Mouse (Mus musculus) left cerebral cortex, adult 2 months (tissue): Measurements from ENCODE around the gene Tiam1. TPM values are rescaled to one million over a fixed set of nuclear protein-coding genes. Genes with fewer than 3 reads are reported as not detected.

Experiments
- DNase-seq, 2 experiments: peaks; one replicate each; pipeline ENCODE4 v3.0.0; 2021 to 2022; ENCODE audit warnings: low spot score in 2 of 2, mixed read lengths in 1 of 2; ENCODE audit errors: extremely low spot score in 1 of 2
- H3K27ac ChIP-seq: fragments of 200-600 bp; 2 replicates; pipeline ENCODE4 v1.8.1; 2022
- H3K4me3 ChIP-seq: fragments of 200-600 bp; 2 replicates; pipeline ENCODE4 v1.8.1; 2022
- CTCF ChIP-seq: fragments of 200-600 bp; IDR thresholded peaks from 2 replicates; pipeline ENCODE4 v1.8.1; 2022; ENCODE audit warnings: antibody characterized with exemption, mild to moderate bottlenecking, moderate library complexity
- intact Hi-C: fragments of 180-260 bp; cut with DNase I; formaldehyde crosslinking; loops from one replicate; pipeline ENCODE4 v1.15.1; 2025
- total RNA-seq, 2 experiments: library from RNA; stranded (reverse); gene quantifications; 2 replicates each; pipeline ENCODE4 v1.2.3; 2021

Tiam1 gene
- total RNA-seq, 2 experiments from 2014 or later, result 107 to 120 TPM

DNA sequence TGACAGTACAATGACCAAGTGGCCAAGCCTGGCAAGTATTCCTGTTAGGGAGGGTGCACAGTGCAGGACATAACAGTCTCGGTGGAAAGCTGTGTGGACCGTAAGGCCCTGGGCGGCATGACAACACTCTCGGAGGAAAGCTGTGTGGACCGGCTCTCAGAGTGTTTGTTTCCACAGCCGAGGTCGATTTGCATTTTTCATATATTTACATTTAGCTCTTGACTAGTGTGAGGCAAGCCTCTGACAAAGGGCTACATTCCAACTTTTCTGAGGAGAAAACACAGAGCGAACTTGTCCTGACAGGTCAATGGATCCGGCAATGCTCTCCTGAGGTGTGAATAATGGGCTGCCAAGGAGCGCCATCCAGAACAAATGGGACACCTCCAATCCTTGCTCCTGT is 209.0 kb downstream of the Tiam1 start:
- no peak overlapping the region for H3K27ac ChIP-seq
- no peak for DNase-seq
- intact Hi-C loops, result no loop called here

DNA sequence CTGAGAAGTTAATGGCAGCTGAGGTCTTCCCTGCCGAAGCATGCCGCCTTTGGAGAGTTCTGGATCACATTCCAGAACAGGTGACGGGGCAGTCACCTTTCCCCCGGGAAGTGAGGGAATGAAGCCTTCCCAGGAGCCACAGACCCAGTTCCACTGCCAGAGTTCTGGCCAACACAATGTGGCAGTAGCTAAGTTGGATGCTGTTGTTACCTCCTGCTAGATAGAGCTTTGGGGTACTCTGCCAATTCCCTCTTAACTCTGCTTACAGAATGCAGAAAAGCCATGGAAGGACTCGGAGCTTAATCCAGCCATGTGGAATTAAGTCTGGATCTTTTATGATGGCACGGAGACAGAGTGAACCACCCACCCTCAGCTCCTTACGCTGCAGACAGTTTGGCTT is 209.6 kb downstream of the Tiam1 start:
- Histone ChIP-seq H3K4me3 (no peak overlapping the region), H3K27ac (no peak overlapping the region)
- DNase-seq, result no peak
- intact Hi-C loops, result no loop called here
- TF ChIP-seq CTCF, result no peak

More for the DNA sequence above, 209.0 kb downstream of the Tiam1 start:
- H3K4me3 ChIP-seq, result no peak overlapping the region
- TF ChIP-seq CTCF, result no peak

DNA sequence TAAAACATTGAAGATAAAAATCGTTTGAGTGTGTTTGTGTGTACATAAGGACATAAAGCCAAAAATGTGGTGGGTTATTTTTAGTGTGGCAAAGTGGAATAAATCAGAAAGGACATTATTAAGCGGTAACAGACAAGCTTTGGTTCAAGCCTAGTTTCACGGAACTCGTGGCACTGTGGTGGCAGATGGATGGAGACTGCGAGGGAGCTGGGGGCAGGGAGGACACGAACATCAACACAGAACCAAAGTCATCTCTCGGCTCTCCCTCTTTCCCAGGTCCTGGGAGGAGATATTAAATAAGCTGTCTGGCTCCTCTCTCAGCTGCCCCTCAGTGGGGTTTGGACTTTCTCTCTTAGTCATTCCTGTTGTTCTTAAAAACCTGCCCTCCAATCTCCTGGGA is 215.0 kb downstream of the Tiam1 start:
- Histone ChIP-seq H3K27ac (no peak overlapping the region), H3K4me3 (no peak overlapping the region)
- DNase-seq, result no peak
- no peak for TF ChIP-seq CTCF
- intact Hi-C loops, result no loop called here

DNA sequence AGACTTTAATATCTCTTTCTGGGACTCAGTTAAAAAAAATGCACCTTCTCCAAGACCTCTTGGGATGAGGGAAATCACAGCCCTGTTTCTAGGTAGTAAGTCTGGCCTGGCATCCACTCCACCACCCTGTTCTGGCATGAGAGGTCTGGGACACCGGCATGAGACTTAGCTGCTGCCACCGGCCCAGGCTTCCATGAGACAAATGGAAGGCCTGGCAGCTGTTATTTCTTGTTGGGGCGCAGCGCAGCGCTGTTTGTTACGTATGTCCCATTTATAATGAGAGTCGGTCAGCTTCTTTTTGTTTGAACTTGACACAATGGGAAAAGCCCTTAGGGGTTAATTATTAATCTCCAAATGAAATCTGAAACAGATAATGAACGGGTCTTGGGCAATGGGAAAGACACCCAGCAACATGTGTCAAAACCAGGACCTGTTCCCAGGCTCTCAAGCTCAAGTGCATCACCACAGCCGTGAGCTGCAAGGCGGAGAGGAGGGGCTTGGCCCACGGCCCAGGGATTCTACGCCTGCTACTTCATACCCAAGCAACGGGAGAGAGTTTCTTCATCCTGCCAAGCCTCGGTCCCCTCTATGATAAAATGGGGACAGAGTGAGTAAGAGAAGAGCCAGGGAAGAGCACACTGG is 219.2 kb downstream of the Tiam1 start:
- no peak for DNase-seq
- TF ChIP-seq CTCF, result no peak
- intact Hi-C loops, result no loop called here
- Histone ChIP-seq H3K4me3 (no peak overlapping the region), H3K27ac (no peak overlapping the region)

DNA sequence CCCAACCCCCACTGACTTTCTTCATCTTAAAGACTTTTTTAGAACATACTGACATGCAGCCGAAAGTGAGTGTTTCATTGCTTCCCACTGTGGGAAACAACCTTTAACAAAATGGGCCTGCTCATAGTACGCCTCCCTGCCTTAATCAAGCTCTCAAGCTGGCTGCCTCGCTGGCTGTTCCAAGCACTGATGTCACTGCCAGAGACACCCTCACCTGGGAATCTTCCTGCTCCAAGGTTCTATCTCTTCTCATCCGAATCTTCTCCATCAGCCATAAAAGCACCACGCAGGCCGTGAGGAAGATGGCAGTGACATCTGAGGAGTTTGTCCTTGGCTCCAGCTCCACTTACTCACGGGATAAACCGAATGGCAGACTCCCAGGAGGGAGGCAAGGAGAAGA is 220.3 kb downstream of the Tiam1 start:
- Histone ChIP-seq H3K27ac (peak overlapping the region; percentile 57), H3K4me3 (no peak overlapping the region)
- intact Hi-C loops, result no loop called here
- no peak for TF ChIP-seq CTCF
- peak in 1 of 2 experiments; percentile 43 for DNase-seq

DNA sequence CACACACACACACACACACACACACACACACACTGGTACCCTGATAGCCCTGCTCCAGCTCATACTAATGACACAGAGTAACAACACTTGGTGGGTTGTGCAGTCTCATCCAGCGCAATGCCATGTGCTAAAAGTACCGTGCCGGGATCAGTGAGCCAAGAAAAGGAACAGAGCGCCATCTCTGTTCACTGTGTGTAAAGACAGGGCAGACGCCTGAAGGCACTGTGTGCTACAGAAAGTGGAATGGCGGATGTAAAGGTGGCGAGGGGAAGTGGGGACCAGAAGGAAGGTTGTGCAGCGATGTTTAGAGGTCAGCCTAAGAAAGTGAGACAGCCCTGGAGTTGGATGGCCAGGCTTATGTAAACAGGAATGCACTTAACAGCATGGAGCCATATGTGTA is 221.1 kb downstream of the Tiam1 start:
- peak in 1 of 2 experiments; percentile 55 for DNase-seq
- Histone ChIP-seq H3K4me3 (no peak overlapping the region), H3K27ac (peak overlapping the region; percentile 50; the same call in 1 of the 2 replicates)
- peak; percentile 51 for TF ChIP-seq CTCF
- intact Hi-C loops, result no loop called here

DNA sequence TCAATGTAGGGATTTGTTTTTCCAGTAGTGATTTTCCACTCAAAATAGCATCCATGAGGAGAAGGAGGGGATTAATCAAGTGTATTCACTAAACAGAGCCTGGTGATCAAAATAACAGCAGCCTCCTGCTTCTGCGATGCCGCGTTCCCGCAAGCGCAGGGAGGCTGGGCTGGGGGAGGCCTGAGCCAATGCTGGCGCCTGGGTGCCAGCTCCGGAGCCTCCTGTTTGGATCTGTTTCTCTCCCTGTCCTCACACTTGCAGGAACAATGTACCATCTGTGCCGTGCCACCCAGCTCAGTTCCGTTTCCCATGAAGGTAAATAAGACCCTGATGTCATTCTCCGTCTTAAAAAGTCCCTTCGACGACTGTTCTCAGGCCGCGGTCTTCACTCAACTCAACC is 222.2 kb downstream of the Tiam1 start:
- Histone ChIP-seq H3K4me3 (no peak overlapping the region; the same call in 1 of the 2 replicates), H3K27ac (peak overlapping the region; percentile 67; the same call in 1 of the 2 replicates)
- peak; percentile 49 to 57 for DNase-seq
- no peak for TF ChIP-seq CTCF
- intact Hi-C loops, result no loop called here

DNA sequence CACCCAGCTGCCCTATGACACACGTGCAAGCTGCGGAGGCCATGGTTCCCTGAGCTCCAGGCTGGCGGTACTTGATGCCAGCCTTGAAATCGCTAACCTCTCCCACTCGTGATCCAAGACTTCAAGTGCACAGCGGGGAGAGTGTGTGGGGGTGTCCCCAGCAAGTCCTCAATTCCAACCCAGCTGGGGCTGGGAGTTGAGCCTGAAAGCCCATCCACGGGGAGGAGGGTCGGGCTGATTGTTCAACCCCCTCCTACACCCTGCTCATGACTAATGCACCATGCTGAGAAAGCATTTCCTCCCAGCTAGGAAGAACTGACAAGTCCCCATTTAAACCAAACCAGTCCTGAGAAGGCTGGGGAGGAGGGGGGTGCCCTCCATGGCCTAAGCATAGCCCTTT is 223.2 kb downstream of the Tiam1 start:
- H3K27ac ChIP-seq, result no peak overlapping the region
- DNase-seq, result no peak
- no peak overlapping the region for H3K4me3 ChIP-seq
- TF ChIP-seq CTCF, result no peak
- intact Hi-C loops, result loop anchor here (1.0 kb wide), 1 partner anchor 21 kb away; no protein-coding TSS in a partner anchor

DNA sequence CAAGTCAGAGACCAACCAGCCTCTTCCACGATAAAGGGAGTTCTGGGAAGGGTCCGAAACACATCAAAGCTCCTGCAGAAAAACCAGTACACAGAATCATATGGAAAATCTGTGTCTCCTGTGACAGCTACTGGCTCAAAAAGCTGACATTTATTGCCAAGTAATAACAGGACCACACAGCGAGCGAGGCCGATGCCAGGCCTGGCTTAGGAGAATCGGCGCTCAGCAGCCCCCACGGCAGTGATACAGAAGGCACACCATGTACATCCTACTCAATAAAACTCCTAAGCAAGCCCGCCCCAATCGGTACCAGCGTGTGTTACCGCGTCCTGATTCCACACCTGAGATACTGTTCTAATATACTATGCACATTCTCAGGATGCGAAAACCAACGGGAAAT is 226.2 kb downstream of the Tiam1 start:
- Histone ChIP-seq H3K27ac (no peak overlapping the region), H3K4me3 (no peak overlapping the region)
- no peak for TF ChIP-seq CTCF
- intact Hi-C loops, result no loop called here
- no peak for DNase-seq

DNA sequence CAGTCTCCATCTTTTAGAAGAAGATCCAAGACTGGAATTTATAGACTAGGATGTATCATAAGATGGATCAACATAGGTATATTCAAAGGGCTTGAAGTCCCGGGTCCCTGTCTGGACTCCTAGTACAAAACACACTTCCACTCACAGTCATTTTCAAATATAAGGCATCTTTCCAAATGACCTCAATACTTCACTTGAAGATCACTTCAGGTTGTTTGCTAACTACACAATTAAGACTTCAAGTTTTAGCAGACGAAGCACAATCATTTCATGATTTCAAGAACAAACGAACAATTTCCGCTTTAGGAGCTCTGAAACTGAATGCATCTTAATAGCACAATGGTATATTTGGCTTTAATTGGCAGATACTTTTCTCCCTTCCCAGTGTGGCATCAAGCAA is 228.6 kb downstream of the Tiam1 start:
- Histone ChIP-seq H3K27ac (no peak overlapping the region), H3K4me3 (no peak overlapping the region)
- intact Hi-C loops, result no loop called here
- no peak for DNase-seq
- no peak for TF ChIP-seq CTCF

DNA sequence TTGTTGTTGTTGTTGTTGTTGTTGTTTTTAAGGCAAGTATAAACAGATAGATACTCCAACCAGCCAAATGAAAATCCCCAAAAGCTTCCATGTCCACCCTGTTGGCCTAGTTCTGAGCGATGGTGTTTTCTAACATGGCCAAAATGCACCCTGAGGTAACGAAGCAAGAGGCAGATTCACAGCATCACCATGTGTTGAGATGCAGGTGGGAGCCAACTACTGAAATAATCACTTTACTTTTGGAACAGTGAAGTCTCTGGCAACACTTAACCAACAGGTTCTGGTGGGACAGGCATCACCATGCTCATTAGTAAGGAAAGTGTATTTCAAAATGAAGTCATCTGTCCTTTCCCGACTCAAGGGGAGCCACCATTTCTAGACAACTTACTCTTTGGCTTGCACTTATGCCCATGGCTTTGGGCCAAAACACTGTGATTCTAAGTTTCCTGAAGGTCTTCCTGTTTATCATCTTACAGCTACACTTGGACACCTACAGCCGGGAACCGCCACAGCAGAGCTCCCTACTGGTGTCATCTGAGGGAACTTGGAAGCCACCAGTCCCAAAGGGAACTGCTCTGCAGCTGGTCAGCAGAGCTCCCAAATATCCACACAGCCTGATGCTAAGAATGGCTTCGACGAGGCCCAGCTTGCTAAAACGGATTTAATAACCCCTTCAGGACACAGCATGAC is 230.7 kb downstream of the Tiam1 start:
- Histone ChIP-seq H3K27ac (no peak overlapping the region), H3K4me3 (no peak overlapping the region)
- DNase-seq, result no peak
- TF ChIP-seq CTCF, result no peak
- intact Hi-C loops, result no loop called here

DNA sequence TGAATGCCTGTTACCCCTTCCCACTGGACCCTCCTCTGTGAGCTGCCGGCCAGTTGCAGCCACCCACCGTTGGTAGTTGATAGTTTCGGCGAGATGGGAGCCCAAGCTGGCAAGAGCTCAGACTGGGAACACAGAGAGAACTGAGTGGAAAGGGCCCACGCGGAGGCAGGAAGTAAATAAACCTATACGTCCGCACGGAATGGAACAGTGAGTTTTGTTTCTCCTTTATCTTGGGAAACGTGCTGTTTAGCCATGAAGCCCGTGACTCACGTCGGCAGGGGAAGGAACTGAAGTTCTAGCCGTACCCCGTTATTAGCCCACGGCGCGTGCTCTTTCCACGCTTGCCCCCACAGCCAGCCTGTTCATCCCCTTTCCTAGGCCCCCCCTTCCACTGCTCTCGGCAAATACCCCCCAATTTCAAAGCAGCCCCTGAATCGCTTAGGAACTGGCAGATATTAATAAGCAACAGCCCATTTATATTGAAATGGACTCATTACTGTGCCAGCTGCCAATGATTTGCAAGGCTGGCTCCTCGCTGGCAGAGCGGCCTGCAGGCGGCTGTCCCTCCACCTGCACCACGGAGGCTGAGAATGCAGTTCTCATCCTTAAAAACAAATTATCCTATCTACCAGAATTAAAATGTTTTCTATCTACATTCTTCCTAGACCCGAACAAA is 234.0 kb downstream of the Tiam1 start:
- peak overlapping the region; percentile 19; the same call in 1 of the 2 replicates for H3K4me3 ChIP-seq
- peak overlapping the region; percentile 45 for H3K27ac ChIP-seq
- no peak for TF ChIP-seq CTCF
- intact Hi-C loops, result no loop called here
- no peak for DNase-seq
